Mouse (Mus musculus): ENCODE results near the gene Reep1.

The Reep1 gene

DNA sequence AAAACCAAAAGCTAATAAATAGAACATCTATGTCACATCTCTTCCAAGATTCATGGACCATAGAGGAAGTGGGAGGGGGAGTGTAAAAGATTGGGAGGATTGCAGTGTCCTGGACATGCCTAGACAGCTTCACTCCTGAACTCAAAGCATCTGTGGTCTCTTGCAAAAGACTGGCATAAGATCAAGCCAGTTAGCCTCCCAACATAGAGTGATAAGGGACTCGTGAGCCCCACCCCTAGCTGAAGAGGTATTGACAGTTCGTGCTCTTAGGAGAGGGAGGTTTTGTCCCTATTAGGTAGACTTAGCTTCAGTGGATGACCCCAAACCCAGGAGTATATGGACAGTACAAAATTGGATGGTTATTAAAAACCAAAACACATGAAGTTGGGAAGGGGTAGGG, 44.2 kb downstream of the Reep1 start:
- no peak for DNase-seq (ENCODE audit: low read depth, low spot score)
- no peaks in the 10 kb centered on the region for H3K36me3 ChIP-seq (ENCODE audit: control insufficient read depth, insufficient read depth, low read length, poor library complexity, severe bottlenecking)

DNA sequence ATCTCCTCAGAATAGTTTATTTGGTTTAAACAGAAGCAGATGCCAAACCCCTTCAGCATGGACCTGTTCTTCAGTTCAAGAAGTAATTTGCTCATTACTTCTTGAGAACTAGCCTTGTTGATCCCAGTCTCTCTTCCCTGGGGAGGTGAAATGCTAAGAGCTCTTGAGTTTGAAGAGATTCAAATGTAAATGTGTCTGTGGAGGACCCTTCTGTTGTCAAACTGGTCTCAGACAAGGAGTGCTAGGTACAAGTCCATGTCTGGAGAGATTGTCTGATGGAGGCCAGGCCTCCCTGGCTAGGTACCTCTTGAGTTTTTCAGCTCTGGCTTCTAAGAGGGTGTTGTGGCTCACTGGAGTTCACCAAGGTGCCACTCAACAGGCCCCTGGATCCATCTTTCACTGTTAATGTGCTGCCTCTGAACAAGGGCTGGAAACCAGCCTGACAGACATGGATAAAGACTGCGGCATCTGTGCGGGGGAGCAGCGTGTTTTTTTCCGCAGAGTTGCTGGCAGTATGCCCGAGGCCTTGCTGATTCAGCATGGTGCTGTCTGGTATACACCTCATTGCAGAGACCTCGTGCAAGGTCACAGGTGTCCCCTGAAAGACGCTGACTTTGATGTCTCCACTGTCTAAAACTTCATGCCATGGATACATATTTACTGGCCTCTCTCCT, 45.6 kb downstream of the Reep1 start:
- DNase-seq (ENCODE audit: low read depth, low spot score) = no peak
- no peaks in the 10 kb centered on the region for H3K36me3 ChIP-seq (ENCODE audit: control insufficient read depth, insufficient read depth, low read length, poor library complexity, severe bottlenecking)
- H3K27me3 ChIP-seq (ENCODE audit: control insufficient read depth, insufficient read depth, low read length, poor library complexity, severe bottlenecking) = no peaks in the 10 kb centered on the region

More for the DNA sequence above, 44.2 kb downstream of the Reep1 start:
- no peaks in the 10 kb centered on the region for H3K27me3 ChIP-seq (ENCODE audit: control insufficient read depth, insufficient read depth, low read length, poor library complexity, severe bottlenecking)

DNA sequence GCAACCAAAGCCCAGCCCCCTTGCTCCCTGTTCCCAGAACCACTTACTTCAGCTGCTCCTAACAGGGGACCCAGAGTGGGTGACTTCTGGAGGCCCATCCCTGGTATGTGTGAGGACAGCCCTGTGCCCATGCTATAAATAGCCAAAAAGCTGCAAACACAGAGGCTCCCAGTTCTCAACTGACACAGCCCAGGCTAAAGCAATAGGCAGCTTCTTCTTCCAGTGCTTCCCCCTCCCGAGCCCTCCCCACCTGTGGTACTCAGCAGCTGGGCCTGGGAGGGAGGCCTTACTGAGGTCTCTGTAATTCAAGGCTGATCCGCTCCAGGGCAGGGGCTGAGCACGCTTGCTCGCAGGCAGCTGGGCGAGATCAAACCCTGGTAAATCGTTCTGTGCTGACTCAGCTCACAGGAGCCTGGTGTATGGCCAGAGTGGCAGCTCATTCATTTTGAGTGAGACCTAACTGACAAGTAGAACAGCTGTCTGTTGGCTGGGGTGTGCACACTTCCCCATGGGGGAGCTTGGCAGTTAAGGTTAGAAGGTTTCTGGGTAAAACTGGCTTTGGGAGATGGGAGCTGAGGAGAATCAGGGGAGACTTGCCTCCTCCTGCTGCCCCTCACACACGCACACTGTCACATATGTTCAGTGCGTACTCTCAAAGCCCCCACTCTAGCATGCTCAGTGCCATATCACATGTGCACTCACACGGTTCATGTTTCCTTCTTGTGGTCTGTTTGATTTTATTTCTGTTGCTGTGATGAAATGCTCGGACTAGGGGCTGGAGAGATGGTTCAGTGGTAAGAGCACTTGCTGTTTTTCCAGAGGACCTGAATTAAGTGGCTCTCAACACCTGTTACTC, 49.9 kb downstream of the Reep1 start:
- no peaks in the 10 kb centered on the region for H3K36me3 ChIP-seq (ENCODE audit: control insufficient read depth, insufficient read depth, low read length, poor library complexity, severe bottlenecking)
- DNase-seq (ENCODE audit: low read depth, low spot score) = peak; percentile 8
- H3K27me3 ChIP-seq (ENCODE audit: control insufficient read depth, insufficient read depth, low read length, poor library complexity, severe bottlenecking) = no peaks in the 10 kb centered on the region

DNA sequence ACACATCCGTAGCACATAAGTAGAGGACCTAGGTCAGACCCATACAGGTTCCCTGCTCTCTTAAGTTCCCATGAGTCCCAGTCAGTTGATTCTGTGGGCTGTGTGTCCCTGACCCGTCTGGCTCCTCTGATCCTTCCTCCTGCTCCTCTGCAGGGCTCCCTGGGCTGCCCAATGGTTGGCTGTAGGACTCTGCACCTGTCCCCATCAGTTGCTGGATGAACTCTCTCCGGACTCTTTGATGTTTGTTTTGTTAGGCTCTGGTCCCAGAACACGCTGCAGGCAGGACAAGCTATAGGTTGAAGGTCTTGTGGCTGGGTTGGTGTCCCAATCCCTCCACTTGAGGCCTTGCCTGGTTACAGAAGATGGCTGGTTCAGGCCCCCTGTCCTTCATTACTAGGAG, 51.4 kb downstream of the Reep1 start:
- Histone ChIP-seq H3K27me3 (ENCODE audit: control insufficient read depth, insufficient read depth, low read length, poor library complexity, severe bottlenecking) (no peaks in the 10 kb centered on the region), H3K36me3 (ENCODE audit: control insufficient read depth, insufficient read depth, low read length, poor library complexity, severe bottlenecking) (no peaks in the 10 kb centered on the region)
- DNase-seq (ENCODE audit: low read depth, low spot score) = no peak

DNA sequence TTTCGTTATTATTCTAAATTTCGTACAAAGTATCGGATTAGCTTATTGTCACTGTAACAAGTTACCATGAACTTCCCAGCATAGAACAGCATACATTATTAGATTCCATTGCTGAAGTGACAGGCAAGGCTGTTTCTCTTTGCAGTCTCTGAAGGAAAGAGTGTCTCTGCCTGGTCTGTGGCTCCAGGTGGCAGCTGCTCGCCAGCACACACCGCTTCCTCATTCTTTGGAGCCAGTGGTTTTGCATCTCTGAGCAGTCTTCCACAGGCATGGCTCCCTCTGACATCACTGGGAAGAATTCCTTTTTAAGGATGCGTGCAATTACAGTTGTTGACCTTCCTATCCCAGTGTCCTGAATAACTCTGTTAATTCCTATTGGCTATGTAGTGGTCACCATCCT, 52.7 kb downstream of the Reep1 start:
- H3K27me3 ChIP-seq (ENCODE audit: control insufficient read depth, insufficient read depth, low read length, poor library complexity, severe bottlenecking) = no peaks in the 10 kb centered on the region
- DNase-seq (ENCODE audit: low read depth, low spot score) = no peak
- H3K36me3 ChIP-seq (ENCODE audit: control insufficient read depth, insufficient read depth, low read length, poor library complexity, severe bottlenecking) = no peaks in the 10 kb centered on the region

DNA sequence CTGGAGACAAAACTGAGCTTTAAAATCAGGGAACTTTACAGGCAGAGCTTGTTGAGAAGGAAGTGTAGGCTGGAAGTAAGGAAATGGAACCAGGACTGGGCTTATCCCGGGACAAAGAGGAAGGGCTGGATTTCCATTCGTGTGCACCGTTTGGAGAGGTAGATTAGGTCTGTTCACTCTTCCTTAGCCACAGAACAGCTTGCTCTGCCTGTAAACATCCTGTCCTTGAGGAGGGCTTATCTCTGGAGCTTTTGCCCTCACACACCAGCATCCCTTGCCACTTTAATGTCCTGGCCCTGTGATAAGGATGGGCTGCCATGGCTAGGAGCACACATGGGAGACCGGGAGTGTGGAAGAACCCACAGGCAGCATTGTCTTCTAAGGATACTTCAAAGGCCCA, 60.4 kb downstream of the Reep1 start:
- Histone ChIP-seq H3K27me3 (ENCODE audit: control insufficient read depth, insufficient read depth, low read length, poor library complexity, severe bottlenecking) (no peaks in the 10 kb centered on the region), H3K36me3 (ENCODE audit: control insufficient read depth, insufficient read depth, low read length, poor library complexity, severe bottlenecking) (no peaks in the 10 kb centered on the region)
- DNase-seq (ENCODE audit: low read depth, low spot score) = no peak

DNA sequence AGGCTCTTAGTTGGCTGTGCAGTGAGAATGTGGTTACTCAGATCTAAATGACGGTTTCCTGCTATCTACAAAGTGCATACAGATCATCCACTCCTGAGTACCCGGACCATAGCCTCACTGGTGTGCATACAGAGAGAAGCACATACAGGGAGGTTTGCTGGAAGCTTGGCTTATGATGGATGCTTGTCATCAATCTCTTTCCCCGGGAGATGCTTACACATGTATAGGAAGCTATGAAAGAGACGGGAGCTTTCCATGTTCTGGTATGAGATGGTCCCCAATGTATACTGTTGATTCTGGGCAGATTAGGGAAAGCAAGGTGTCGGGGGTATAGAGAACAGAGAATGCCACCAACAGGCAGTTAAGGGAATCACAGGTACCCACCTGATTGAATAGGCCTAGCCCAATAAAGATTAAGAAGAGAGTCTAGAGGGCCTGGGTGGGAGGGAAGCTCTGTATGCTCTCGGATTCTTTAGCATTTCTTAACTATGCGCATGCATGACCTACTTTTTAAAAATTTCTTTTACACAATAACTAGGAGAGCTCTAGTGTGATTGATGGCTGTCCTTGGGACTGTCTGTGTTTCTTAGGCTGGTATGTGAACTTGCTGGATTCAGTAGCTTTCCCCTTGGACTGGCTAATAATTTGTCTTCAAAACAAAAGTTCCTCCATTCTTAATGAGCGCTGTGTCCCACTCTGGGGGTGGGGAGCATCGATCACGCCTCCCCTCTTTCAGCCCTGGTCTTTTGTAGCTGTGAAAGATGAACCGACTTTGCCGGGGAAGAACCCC, 62.7 kb downstream of the Reep1 start:
- no peaks in the 10 kb centered on the region for H3K36me3 ChIP-seq (ENCODE audit: control insufficient read depth, insufficient read depth, low read length, poor library complexity, severe bottlenecking)
- DNase-seq (ENCODE audit: low read depth, low spot score) = no peak
- H3K27me3 ChIP-seq (ENCODE audit: control insufficient read depth, insufficient read depth, low read length, poor library complexity, severe bottlenecking) = no peaks in the 10 kb centered on the region

DNA sequence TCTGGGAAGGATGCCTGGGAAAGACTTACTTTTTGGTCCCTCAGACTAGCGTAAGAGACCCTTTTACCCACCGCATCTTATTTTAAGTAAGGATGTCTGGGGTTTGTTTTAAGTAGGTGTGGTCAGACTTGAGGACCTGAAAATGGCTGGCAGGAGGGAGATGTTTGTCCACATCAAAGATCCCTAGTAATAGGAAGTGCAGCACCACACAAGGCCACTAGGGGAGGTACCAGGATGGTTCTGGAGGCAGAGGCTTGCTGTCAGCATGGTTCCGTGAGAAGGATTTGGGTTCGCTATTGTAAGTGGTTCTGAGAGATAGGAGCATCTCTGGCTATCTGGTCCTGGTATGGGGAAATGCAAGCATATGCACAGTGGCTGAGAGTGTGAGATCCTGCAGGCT, 63.5 kb downstream of the Reep1 start:
- H3K36me3 ChIP-seq (ENCODE audit: control insufficient read depth, insufficient read depth, low read length, poor library complexity, severe bottlenecking) = no peaks in the 10 kb centered on the region
- DNase-seq (ENCODE audit: low read depth, low spot score) = no peak
- H3K27me3 ChIP-seq (ENCODE audit: control insufficient read depth, insufficient read depth, low read length, poor library complexity, severe bottlenecking) = no peaks in the 10 kb centered on the region

DNA sequence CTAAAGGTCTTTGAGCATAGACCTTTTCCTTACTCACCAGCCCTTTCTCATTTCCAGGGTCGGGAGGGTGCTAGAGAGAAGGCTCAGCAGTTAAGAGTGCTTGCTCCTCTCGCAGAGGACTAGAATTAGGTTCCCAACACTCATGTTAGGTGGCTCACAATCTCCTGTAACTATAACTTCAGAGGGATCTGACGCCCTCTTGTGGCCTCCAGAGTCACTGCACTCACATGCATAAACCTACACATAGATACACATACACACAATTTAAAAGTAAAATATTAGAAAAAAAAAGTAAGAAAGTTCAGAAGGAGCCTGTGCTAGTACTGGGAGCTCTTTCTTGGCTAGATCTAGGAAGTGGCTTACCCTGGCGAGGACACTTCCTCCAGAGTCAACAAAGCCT, 63.9 kb downstream of the Reep1 start:
- no peak for DNase-seq (ENCODE audit: low read depth, low spot score)

DNA sequence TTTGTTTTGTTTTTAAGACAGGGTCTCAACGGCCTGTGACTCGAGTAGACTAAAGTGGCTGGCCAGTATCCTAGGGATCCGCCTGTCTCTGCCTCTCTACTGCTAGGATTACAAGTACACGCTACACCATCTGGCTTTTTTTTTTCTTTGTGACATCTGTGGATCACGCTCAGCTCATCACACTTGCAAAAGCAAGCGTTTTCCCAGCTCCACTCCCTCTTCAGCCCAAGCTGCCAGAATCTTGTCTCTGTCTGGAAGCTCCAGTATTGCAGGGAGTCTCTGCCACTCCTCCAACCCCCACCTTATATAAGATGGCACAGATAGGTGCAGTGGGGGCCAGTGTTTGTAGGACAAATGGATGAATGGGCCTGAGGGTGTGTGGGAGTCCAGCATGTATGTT, 64.8 kb downstream of the Reep1 start:
- H3K36me3 ChIP-seq (ENCODE audit: control insufficient read depth, insufficient read depth, low read length, poor library complexity, severe bottlenecking) = no peaks in the 10 kb centered on the region
- DNase-seq (ENCODE audit: low read depth, low spot score) = no peak
- no peaks in the 10 kb centered on the region for H3K27me3 ChIP-seq (ENCODE audit: control insufficient read depth, insufficient read depth, low read length, poor library complexity, severe bottlenecking)

More for the DNA sequence above, 63.9 kb downstream of the Reep1 start:
- H3K36me3 ChIP-seq (ENCODE audit: control insufficient read depth, insufficient read depth, low read length, poor library complexity, severe bottlenecking) = no peaks in the 10 kb centered on the region
- no peaks in the 10 kb centered on the region for H3K27me3 ChIP-seq (ENCODE audit: control insufficient read depth, insufficient read depth, low read length, poor library complexity, severe bottlenecking)

DNA sequence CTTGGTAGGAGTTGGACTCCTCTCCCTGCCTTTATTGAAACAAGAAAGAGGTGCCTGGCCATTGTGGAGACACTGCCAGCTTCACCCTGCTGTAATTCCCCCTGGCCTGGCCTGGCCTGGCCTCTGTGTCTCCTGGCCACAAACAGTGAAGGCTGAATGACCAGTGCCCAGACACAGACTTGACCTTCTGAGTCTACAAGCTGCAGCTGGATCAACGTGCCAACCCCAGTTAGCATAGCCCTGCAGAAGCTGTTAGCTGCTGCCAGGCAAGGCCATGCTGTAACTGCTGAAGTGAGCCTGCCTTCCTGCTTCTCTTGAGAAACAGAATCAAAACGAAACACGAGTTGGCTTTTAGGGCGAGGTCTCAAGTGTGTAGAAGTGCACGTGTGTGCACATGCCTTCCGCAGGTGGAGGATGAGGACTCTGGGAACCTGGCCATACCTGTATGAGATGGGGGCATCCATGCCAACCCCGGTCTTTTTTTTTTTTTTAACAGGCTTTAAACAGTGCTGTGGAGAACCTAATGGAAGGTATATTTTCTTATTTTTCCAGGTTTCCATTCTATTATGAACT, 65.4 kb downstream of the Reep1 start:
- Histone ChIP-seq H3K27me3 (ENCODE audit: control insufficient read depth, insufficient read depth, low read length, poor library complexity, severe bottlenecking) (no peaks in the 10 kb centered on the region), H3K36me3 (ENCODE audit: control insufficient read depth, insufficient read depth, low read length, poor library complexity, severe bottlenecking) (no peaks in the 10 kb centered on the region)
- DNase-seq (ENCODE audit: low read depth, low spot score) = no peak

DNA sequence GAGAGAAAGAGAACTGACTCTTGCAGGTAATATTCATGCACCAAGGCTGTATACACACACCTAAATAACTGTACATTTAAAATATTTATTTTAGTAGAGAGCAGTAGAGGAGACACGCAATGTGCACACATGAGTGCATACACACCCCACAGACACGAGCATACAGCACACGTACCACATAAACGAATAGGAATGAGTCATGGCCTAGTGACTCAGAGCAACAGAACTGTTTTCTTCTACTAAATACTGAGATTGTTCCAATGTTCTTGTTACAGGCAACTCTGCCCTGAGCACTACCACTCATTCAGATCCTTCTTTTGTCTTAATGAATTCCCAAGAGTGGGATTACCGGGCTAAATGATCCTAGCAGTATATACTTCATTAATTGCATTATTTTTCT, 70.7 kb downstream of the Reep1 start:
- no peaks in the 10 kb centered on the region for H3K27me3 ChIP-seq (ENCODE audit: control insufficient read depth, insufficient read depth, low read length, poor library complexity, severe bottlenecking)
- no peak for DNase-seq (ENCODE audit: low read depth, low spot score)
- H3K36me3 ChIP-seq (ENCODE audit: control insufficient read depth, insufficient read depth, low read length, poor library complexity, severe bottlenecking) = no peaks in the 10 kb centered on the region

DNA sequence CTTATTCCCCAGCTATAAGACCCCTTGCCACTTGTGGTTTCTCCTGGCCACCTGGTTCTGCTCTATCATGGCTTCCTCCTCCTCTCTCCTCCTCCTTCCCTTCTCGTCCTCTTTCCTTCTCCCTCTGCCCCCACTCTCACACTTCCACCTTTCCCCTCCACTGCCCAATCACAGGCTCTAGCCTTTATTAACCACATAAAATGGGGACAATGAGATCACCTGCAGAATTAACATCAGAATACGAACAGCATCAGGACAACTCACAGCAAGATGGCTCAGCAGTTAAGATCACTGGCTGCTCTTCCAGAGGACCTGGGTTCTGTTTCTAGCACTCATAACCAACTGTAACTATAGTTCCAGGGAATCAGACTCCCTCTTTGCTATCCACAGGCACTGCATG, 72.5 kb downstream of the Reep1 start:
- Histone ChIP-seq H3K27me3 (ENCODE audit: control insufficient read depth, insufficient read depth, low read length, poor library complexity, severe bottlenecking) (no peaks in the 10 kb centered on the region), H3K36me3 (ENCODE audit: control insufficient read depth, insufficient read depth, low read length, poor library complexity, severe bottlenecking) (no peaks in the 10 kb centered on the region)
- DNase-seq (ENCODE audit: low read depth, low spot score) = no peak

DNA sequence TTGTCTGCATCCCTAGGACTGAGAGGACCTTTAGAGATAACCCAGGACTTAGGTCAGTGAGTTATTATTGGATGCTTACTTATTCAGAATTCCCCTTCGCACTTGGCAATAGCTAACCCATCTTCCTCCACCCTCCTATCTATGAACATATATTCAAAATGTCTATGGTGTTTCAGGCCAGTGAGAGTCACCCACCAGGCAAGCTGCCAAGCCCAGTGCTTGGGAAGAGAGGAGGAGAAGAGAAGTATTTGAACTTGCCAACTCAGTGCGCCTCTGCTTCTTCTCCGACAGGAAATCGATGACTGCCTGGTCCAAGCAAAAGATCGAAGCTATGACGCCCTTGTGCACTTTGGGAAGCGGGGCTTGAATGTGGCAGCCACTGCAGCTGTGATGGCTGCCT, 73.1 kb downstream of the Reep1 start:
- no peaks in the 10 kb centered on the region for H3K27me3 ChIP-seq (ENCODE audit: control insufficient read depth, insufficient read depth, low read length, poor library complexity, severe bottlenecking)
- no peaks in the 10 kb centered on the region for H3K36me3 ChIP-seq (ENCODE audit: control insufficient read depth, insufficient read depth, low read length, poor library complexity, severe bottlenecking)
- DNase-seq (ENCODE audit: low read depth, low spot score) = no peak

DNA sequence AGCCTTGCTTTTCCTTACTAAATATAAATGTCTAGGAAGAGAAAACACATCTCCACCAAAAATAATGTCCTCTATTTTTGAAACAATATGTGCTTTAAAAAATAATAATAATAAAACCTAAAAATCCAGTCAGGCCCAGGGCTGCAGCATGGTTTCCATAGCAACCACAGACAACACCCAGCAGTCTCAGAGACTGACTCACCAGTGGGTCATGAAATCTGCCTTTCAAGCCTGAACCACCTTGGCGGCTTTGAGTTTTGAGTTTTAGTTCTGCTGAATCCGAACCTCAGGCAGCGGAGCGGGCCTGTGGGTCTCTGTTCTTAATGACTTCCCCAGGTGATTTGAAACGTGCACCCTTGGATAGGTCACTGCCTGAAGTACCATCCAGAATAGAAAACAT, 75.8 kb downstream of the Reep1 start:
- Histone ChIP-seq H3K27me3 (ENCODE audit: control insufficient read depth, insufficient read depth, low read length, poor library complexity, severe bottlenecking) (no peaks in the 10 kb centered on the region), H3K36me3 (ENCODE audit: control insufficient read depth, insufficient read depth, low read length, poor library complexity, severe bottlenecking) (no peaks in the 10 kb centered on the region)
- DNase-seq (ENCODE audit: low read depth, low spot score) = no peak

All from splenic B cell, adult 2 months (primary cell).